Mouse (Mus musculus) liver, adult (tissue): ENCODE data around the gene Txn1.

Experiments used
- GATA4 ChIP-seq: IDR thresholded peaks from 2 replicates; pipeline ENCODE4 v1.6.1; 2014; ENCODE audit warnings: mild to moderate bottlenecking, low read length; ENCODE audit not compliant: insufficient replicate concordance

The Txn1 gene

DNA sequence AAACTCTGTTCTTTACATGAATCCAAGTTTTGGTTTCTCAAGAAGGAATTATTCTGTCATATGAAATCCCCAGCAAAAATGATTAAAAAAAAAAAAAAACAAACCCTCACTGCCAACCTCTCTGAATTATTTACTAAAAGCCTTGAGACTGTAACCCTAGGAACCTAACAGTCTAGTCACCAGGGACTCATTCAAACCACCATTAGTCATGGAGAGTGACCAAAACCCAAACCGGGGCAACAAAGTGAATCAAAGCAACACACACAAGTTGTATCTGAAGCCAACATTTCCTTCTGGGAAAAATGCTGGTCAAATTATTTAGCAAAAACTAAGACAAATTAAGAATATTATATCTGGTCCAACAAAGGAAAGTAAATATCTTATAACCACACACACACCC, 3.3 kb downstream of the Txn1 start:
- TF ChIP-seq GATA4: no peak

DNA sequence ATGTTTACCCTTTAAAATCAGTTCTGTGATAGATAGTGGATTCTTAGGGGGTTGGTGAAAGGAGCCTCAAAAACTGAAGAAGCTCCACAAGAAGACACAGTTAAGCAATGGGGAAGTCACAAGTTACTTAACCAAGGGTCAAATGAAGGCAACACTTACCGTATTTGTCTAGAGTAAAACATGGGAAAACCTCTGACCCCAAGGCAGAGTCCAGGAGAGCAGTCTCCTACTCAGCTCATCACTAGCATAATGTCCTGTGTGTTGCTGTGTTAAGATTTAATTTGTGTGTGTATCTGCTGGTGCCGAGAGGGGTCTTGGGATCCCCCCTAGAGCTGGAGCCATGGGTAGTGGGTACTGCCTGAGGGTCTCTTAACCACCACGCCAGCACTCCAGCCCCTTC, 3.8 kb downstream of the Txn1 start:
- TF ChIP-seq GATA4: no peak

DNA sequence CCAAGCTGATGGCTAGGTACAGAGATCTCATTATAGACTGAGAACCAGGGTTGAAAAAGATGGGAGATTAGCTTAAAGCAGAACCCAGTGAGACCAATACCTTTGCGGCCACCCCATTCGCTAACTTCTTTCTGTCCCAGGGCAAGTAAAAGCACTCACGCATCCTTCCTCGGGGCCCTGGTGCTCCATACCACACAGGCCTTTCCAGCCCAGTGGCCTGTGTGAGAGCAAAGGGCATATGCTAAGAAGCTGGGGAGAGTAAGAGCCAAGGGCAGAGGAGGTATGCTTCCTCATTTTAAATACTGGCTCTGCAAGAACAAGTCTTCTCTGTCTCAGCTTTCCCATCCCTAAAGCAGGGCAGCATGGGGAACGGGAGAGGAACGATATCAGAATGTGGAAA, 6.3 kb downstream of the Txn1 start:
- no peak for TF ChIP-seq GATA4

DNA sequence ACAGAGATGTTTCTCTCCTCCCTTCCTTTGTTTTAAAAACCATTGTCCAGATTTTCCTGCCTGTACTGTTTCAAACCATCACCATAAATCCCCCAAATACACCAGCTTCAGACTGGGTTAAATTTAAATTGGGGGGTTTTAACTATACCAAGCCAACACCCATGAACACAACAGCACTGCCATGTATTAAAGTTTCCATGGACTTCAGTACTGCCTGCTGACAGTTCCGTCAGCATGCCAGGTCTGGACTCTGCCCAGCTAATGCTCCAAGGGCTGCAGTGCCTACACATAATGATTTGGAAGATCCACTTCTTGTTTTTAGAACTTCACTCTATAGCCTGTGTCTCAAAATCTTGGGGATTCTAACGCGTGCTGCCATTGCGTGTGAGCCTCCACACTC, 8.7 kb downstream of the Txn1 start:
- TF ChIP-seq GATA4: no peak

DNA sequence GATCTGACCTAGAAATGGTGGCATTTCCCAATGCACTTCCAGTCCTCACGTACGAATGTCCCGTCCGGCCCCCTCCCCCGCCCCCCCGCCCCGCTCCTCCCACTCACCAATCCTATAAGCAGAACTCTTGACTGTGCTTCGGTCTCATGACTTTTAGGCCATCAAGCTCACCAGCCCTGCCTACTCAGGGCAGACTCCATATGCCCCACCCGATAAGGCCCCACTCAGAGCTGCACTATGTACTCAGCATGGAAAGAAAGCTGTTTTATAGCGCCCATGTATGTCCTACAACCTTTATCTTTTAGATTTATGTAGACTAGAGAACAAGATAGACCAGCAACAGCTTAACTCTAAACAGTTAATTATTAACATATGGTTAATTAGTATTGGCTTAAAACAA, 9.2 kb downstream of the Txn1 start:
- no peak for TF ChIP-seq GATA4

DNA sequence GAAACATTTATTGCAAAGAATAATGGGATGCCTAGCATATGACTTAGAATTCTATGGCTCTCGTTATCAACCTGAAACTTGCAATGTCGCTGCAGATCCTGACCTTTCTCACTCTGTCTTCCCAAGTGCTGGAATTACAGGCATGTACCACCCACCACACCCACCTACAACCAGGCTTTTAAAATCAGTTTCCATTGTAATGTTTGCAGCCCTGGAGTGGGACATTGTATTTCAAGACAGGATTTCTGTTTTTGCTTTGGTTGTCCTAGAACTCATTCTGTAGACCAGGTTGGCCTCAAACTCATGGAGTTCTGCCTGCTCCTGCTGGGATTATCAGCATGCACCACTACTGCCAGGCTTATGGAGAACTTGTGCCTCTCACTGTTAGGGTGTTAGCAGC, 13.3 kb downstream of the Txn1 start:
- no peak for TF ChIP-seq GATA4

DNA sequence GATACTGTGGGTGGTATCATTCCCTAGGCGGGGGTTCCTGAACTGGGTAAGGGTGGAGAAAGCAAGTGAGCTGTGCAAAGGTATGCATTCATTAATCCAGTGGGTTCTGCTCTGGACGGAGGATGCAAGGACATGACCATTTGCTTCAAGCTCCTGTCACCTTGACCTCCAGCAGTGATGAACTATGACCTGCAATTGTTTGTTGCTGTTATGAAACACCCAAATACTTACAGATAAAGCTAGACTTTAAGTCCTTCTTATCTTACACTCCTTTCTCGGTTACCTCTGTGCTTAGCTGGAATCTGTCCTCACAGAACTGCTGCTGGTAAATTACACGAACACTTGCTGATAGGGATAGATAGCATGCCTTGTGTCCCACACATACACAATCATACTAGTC, 15.6 kb downstream of the Txn1 start:
- no peak for TF ChIP-seq GATA4

DNA sequence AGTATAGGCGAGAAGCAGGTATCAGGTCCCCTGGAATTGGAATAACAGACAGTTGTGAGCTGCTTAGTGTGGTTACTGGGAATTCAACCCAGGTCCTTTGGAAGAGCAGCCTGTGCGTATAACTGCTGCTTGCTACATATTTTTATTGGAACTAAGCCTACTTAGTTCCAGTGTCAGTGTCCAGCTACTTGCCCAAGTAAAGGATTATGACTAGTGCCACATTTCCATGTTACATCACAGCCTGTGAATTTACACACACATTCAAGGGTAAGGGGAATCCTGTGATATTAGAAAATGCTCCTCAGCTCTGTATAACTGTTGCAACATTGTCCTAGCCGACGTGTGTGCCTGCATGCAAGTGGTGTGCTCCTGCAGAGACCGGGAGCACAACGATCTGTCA, 18.9 kb downstream of the Txn1 start:
- no peak for TF ChIP-seq GATA4

DNA sequence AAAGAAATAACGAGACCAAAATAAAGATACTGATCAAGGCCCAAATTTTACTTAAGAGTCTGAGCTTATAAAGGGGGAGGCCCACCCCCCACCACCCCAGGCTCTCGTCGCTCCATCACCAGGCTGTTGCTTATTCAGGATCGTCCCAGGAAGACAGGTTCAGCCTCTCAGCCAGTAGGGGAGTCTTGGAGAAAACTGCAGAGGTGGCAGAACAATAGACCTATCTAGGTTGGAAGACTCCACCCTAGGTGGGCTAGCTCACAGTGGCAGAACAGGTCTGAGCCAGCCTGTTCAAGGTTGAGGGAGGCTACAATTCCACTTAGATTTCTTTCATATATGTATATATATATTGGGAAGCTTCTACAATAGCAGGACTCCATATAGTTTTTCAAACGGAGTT, 22.0 kb downstream of the Txn1 start:
- TF ChIP-seq GATA4: no peak

DNA sequence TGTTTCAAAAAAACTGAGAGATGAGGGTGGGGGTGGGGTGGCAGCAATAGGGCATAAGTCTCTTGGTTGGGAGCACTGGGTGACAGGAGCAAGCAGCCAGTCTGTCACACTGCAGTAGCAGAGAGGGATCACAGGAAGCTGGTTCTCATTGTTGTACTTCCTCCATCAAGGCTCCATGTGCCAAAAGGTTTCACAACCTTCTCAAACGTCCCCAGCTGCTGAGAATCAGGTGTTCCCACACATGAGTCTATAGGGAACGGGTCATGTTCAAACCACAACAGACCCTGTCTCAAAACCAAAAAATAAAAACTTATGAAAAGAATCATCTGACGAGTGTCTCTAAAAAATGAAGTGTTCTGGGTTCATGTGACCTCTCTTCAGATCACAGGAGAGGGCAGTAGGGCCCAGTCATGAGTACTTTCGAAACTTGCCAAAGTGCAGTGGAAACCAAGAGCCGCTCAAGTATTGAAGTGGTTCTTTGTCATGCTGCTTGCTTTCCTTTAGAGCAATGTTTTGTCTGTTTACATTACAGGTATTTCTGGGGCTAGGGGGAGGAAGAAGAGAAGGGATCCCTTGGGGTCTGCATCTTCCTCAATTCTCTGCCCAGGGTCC, 25.5 kb downstream of the Txn1 start:
- TF ChIP-seq GATA4: no peak

DNA sequence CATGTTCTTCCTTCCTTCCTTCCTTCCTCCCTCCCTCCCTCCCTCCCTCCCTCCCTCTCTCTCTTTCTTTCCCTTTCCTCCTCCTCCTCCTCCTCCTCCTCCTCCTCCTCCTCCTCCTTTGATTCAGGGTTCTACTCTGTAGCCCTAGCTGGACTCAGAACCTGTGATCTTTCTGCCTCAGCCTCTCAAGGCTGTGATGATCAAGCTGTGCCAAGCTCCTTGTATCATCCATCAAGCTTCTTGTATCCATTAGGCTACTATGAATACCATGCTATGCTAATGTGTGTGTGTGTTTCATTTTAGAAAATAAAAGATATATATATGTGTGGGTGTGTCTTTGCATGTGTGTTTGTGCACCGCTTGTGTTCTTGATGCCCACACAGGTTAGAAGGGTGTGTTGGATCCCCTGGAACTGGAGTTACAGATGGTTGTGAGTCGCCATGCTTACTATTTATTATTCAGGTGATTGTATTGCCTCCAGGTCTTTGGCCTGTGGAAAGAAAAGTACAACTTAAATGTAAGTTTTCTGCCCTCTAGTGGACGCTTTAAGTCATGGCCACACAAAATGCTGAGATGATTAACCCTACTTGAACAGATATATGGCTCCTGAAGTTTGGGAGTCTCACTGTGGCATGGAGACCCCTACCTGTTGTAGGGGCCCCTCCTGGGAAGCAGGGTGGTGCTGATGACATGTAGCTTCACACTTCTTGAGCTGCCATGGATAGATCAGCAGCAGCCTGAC, 28.6 kb downstream of the Txn1 start:
- TF ChIP-seq GATA4: no peak

DNA sequence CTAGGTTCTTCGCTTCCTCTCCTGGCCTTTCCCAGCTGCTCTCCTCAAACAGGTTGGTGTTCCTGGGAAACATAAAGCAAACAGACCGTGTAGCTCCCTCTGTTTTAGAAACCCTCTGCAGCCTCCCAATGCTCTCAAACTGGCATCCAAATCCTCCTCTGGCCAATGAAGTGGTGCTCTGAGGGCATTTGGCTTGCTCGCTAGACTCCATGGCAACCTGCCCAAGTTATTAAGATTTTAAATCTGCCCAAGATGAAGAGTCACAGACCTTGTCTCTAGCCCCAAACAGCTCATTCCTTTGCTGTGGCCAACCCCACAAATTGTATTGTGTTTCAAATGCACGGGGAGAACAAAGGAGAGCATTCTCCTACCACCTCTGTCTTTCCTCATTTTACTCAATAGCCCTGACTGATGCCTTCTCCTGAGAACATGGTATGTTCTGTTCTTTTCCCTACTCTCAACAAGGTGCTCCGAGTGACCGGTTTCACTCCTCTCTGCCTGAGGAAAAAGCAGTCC, 31.6 kb downstream of the Txn1 start:
- no peak for TF ChIP-seq GATA4

DNA sequence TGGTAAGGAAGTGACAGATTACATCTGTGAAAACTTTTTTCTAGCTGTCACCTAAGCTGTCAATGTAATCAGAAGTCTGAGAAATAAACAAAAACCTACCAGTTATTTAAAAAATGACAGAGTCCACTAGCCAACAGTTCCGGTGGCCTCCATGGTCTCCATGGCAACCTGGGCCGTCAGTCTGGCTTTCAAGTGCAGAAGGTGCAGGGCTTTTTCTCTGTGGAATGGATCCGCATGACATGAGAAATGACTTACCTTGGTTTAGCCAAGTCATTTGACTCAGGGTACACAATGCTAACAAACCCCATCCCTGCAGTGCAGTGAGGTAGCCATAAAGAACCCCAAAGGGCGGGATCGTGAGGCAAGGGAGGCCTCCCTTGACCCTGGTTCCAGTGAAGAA, 34.0 kb downstream of the Txn1 start:
- TF ChIP-seq GATA4: no peak

DNA sequence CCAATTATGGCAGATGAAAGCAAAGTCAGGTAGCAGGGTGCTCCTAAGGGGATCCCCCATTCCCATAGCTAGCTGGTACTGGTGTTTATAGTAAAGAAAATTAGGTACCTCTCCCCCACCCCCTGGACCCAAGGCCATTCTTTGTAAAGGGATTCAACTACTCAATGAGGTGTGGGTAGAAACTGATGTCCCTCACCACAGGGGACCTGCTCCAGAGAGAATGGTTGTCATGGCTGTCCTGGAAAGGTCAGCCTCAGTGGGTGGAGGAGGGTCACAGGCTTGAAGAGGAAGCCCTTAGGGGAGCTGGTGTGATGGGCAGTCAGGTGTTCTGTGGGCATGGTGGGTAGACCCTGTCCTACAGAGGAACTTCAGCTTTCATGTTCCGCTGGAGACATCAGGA, 35.7 kb downstream of the Txn1 start:
- TF ChIP-seq GATA4: no peak

DNA sequence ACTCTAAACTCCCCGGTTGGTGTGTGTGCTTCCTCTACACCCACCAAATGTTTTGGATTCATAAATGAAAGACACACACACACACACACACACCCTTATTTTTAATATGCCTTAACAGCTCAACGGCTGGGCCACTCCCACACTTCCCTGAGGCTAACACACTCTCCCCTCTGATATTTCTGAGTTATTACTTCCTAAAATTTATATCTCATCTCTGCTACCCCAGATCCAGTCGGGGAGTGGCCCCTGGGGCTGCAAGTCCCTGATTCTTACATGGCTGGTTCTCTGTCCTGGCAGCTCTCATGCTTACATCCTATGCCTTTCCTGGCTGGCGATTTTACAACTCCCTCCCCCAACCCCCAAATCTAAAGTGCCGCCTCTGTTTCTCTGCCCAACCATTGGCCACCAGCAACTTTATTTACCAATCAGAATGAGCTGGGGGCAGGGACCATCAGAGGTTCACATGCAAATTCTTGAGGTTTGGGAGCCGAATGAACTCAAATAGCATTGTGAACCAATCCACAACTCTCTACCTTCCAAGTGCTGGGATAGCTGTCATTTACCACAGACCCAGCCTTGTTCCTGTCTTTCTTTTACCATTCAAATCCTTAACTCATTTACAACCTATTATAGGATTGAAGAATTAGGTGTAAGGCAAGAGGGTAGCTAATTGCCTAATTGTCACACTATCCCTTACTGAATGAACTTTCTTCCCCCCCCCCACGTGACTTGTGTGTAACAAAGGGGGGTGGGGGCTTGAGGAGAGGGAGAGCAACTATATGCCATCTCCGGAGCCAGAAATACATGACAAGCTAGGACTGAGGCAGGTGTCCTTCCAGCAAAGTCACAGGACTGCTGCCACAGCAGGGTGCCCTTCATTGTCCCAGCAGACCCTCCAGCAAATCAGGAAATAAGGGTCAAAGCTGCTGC, 36.5 kb downstream of the Txn1 start:
- no peak for TF ChIP-seq GATA4

DNA sequence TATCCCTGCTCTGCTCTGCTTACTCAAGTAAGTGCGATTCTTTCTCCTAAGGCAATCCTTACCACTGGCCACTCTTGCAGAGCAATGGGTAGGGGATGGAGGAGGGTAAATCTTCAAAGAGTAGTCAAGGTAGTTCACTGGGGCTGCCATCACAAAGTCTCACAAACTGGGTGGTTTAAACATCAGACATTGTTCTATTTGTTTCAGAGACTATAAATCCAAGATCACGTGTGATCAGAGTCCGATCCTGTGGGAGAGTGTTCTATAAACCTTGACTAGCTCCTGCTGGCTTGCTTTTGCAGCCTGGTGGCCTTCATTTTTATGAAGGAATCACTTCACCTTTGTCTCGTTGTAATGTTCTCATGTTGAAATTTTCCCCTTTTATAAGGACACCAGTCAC, 39.5 kb downstream of the Txn1 start:
- TF ChIP-seq GATA4: no peak
